Mouse (Mus musculus) hindbrain, embryonic 11.5 days (tissue): ENCODE data around the gene Sos2. TPM values are rescaled to one million over a fixed set of nuclear protein-coding genes. Genes with fewer than 3 reads are reported as not detected.

Experiments
- ATAC-seq: fragments of 200-750 bp; cut with Nextera tagmentation; 2 replicates; pipeline ENCODE4 v1.8.0; 2017; ENCODE audit warnings: mild to moderate bottlenecking, moderate TSS enrichment, moderate library complexity; ENCODE audit not compliant: low FRiP score
- DNase-seq: peaks from one replicate; pipeline ENCODE4 v3.0.0-alpha.2; 2015; ENCODE audit warnings: low spot score
- H3K27ac ChIP-seq: fragments of 300-500 bp; sonication (generic); 2 replicates; pipeline ENCODE4 v1.5.1; 2014; ENCODE audit warnings: mild to moderate bottlenecking, low read depth, low read length
- H3K27me3 ChIP-seq: fragments of 300-500 bp; sonication (generic); 2 replicates; pipeline ENCODE4 v1.6.1; 2014; ENCODE audit warnings: mild to moderate bottlenecking, low read length, moderate library complexity, mixed read lengths; ENCODE audit not compliant: control insufficient read depth, insufficient read depth
- H3K36me3 ChIP-seq: fragments of 300-500 bp; sonication (generic); 2 replicates; pipeline ENCODE4 v1.6.1; 2014; ENCODE audit warnings: mild to moderate bottlenecking, low read length, moderate library complexity, mixed read lengths; ENCODE audit not compliant: control insufficient read depth, insufficient read depth
- H3K4me1 ChIP-seq: fragments of 300-500 bp; sonication (generic); replicated peaks from 2 replicates; pipeline ENCODE4 v1.6.1; 2014; ENCODE audit warnings: low read length, mixed read lengths; ENCODE audit not compliant: control insufficient read depth, insufficient read depth
- H3K4me2 ChIP-seq: fragments of 300-500 bp; sonication (generic); replicated peaks from 2 replicates; pipeline ENCODE4 v1.6.1; 2014; ENCODE audit warnings: mild to moderate bottlenecking, low read depth, low read length
- H3K4me3 ChIP-seq: fragments of 300-500 bp; sonication (generic); 2 replicates; pipeline ENCODE4 v1.5.1; 2014; ENCODE audit warnings: low read depth, low read length
- H3K9ac ChIP-seq: fragments of 300-500 bp; sonication (generic); 2 replicates; pipeline ENCODE4 v1.6.1; 2014; ENCODE audit warnings: low read depth, low read length
- H3K9me3 ChIP-seq: fragments of 300-500 bp; sonication (generic); 2 replicates; pipeline ENCODE4 v1.6.1; 2016; ENCODE audit warnings: low read length; ENCODE audit not compliant: control insufficient read depth
- WGBS: fragments of 180-500 bp; shearing (Covaris S2); extraction: QIAGEN DNeasy Blood & Tissue Kit; methylation state at CpG from one replicate; pipeline ENCODE4 v1.1.7; 2014; 5-methylcytosine and 5-hydroxymethylcytosine counted together
- polyA plus RNA-seq: library from polyadenylated mRNA; unstranded; fragments of >200 nt; fragmentation: Nextera tagmentation; extraction: Ambion mirVana; gene quantifications from 2 replicates; pipeline ENCODE4 v1.2.1, GENCODE M21; 2014

The Sos2 gene
- 11.4 and 17.9 TPM in 2 replicates for polyA plus RNA-seq

GRCm38 (mm10) chr12:69681566-69682061 is at the start of gene Sos2:
TSS of gene Sos2 (minus strand) at chr12:69681852.
- peak within 1 kb of the TSS; percentile 96 for H3K9ac ChIP-seq
- no peaks in the 10 kb centered on the region for H3K36me3 ChIP-seq
- H3K4me3 ChIP-seq = peak within 1 kb of the TSS; percentile 65
- H3K9me3 ChIP-seq = no peaks in the 10 kb centered on the region
- DNase-seq = no peak
- H3K27me3 ChIP-seq = no peaks in the 10 kb centered on the region
- WGBS = 0% methylated on average over 49 of the region's 85 CpGs
- 0 out of 2 replicates have a peak, but pooled peaks cover 3% of the 10 kb centered on the region for H3K4me1 ChIP-seq
- peak within 1 kb of the TSS; percentile 97 for H3K27ac ChIP-seq
- peak; percentile 87 for ATAC-seq
- peak within 1 kb of the TSS; percentile 46 for H3K4me2 ChIP-seq

DNA sequence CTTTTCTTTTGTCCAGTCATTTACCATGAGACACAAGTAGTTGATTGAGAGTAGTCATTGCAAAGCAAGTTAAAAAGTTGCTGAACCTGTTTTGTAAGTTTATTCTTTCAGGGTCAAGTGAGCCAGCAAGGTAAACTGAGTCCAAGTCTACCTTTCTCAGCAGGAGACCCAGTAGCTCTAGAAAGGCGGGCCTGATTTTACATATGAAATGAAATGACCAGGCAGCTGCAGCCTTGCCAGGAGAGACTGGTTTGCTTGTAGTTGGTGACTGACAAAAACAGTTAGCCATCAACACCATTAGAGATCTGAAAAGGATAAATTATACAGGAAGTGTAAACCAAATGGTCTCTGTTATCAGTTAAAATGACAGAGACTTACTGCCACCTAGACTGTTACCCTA is 48.7 kb upstream of the Sos2 start:
- H3K27ac ChIP-seq = no peak overlapping the region
- H3K4me1 ChIP-seq = no peaks in the 10 kb centered on the region
- no peaks in the 10 kb centered on the region for H3K27me3 ChIP-seq
- ATAC-seq (no peak), DNase-seq (no peak)
- no peak overlapping the region for H3K9ac ChIP-seq
- 70% methylated on average over 1 of the region's 1 CpGs for WGBS
- no peak overlapping the region for H3K4me3 ChIP-seq
- no peaks in the 10 kb centered on the region for H3K36me3 ChIP-seq
- no peak overlapping the region for H3K4me2 ChIP-seq
- H3K9me3 ChIP-seq = no peaks in the 10 kb centered on the region

GRCm38 (mm10) chr12:69729246-69729645 is 47.6 kb upstream of the Sos2 start:
- Histone ChIP-seq H3K4me2 (no peak overlapping the region), H3K4me3 (no peak overlapping the region), H3K27ac (no peak overlapping the region), H3K9me3 (no peaks in the 10 kb centered on the region), H3K4me1 (no peaks in the 10 kb centered on the region), H3K9ac (no peak overlapping the region), H3K36me3 (no peaks in the 10 kb centered on the region), H3K27me3 (no peaks in the 10 kb centered on the region)
- ATAC-seq (no peak), DNase-seq (no peak)
- WGBS = 92% methylated on average over 1 of the region's 1 CpGs

DNA sequence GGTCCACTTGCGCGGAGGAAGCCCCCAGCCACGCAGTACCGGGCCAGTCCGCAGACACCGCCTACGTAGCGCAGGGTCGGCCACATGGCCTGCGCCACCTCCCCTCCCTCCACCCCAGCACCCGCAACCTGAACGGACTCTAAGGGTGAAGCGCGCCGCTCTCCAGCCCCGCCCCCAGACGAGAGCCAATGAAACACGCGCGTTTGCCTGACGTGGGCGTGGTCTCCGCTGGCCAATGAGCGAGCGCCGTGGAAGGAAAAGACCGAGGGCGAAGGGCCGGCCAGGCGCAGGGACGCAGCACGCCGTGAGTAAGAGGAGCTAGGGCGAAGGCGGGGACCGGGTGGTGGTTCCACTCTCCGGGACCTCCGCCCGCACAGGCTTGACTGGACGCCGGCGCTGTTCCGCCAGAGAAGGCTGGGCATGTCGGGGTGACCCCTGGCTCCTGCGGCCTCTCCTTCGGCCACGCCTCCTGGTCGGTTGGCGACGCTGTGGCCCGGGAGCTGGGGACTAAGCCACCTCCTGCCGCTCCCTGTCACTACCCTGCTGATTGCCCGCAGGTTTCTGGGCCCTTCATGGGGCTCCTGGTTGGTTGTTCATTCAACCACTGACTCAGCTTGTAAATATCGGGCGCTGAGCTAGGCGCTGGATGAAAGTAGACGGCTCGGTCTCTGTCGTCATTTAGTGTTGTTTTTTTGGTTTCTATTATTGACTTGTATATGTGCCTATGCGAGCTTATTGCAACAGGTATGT is 43.2 kb upstream of the Sos2 start, which contains the start of the genes L2hgdh and Atp5s:
Gene L2hgdh, minus strand, starts transcription at position 163 of the 750 bp plus-strand sequence.
Gene Atp5s, plus strand, starts transcription at position 240 of the 750 bp plus-strand sequence.
- Histone ChIP-seq H3K27me3 (no peaks in the 10 kb centered on the region), H3K4me3 (peak within 1 kb of the TSS; percentile 73), H3K27ac (peak within 1 kb of the TSS; percentile 80), H3K4me1 (0 out of 2 replicates have a peak, but pooled peaks cover 2% of the 10 kb centered on the region), H3K36me3 (no peaks in the 10 kb centered on the region), H3K9ac (peak within 1 kb of the TSS; percentile 74), H3K4me2 (peak within 1 kb of the TSS; percentile 75), H3K9me3 (no peaks in the 10 kb centered on the region)
- peak; percentile 98 for ATAC-seq
- peak; percentile 97 for DNase-seq
- under 1% methylated on average over 55 of the region's 60 CpGs for WGBS

DNA sequence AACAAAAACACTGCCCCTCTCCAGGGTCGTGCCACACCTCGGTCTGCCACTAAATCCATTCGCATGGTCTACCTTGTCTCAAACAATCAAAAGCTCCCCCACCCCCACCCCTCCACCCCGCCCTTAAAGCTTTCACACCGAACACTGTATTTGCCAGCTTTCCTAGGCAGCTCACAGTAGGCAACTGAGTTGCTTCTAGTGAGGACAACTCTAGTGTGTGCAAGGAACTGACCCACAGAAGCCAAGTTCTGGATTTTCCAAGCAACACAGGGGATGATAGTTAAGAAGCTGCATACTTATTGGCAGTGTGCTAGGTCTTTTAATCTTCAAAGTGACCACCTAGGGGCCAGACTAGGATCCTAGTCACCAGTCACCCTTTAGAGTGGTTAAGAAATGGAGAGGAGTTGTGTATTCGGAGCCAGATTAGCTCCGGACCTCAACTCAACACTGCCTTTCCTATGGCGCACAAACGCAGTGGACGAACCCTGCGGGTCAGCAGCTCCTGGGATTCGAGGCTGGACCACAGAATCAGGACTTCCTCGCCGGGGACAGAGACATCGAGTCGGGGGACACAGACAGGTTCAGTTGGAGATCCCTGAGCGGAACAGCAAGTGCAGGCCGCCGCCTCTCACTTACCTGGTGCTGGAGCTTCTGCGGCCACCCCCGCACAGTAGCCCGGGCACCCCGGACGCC is 42.5 kb upstream of the Sos2 start:
- H3K4me3 ChIP-seq = peak overlapping the region; percentile 73
- 3% methylated on average over 24 of the region's 24 CpGs for WGBS
- H3K4me2 ChIP-seq = peak overlapping the region; percentile 75
- no peaks in the 10 kb centered on the region for H3K9me3 ChIP-seq
- H3K27me3 ChIP-seq = no peaks in the 10 kb centered on the region
- H3K9ac ChIP-seq = peak overlapping the region; percentile 60
- no peaks in the 10 kb centered on the region for H3K36me3 ChIP-seq
- H3K4me1 ChIP-seq = 0 out of 2 replicates have a peak, but pooled peaks cover 2% of the 10 kb centered on the region
- H3K27ac ChIP-seq = no peak overlapping the region
- DNase-seq = no peak
- no peak for ATAC-seq

DNA sequence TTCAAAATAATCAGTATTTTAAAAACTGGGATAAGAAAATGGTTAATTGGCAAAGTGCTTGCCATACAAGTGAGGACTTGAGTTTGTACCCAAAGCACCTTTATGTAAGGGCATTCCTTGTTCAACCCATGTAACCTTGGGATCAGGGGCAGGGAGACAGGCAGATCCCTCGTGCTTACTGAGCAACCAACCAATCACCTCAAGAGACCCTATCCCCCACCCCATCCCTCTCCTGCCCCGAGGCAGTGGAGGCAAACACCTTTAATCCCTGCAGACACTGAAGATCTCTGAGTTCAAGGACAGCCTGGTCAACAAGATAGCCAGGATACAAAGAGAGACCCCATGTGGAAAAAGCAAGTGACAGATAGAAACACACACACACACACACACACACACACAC is 41.7 kb upstream of the Sos2 start:
- Histone ChIP-seq H3K4me3 (no peak overlapping the region), H3K27ac (no peak overlapping the region), H3K27me3 (no peaks in the 10 kb centered on the region), H3K9ac (no peak overlapping the region), H3K4me2 (0 out of 2 replicates have a peak overlapping the region, but pooled peaks have one; percentile 75), H3K36me3 (no peaks in the 10 kb centered on the region), H3K4me1 (0 out of 2 replicates have a peak, but pooled peaks cover 2% of the 10 kb centered on the region), H3K9me3 (no peaks in the 10 kb centered on the region)
- 75% methylated on average over 2 of the region's 2 CpGs for WGBS
- DNase-seq = no peak
- ATAC-seq = no peak

GRCm38 (mm10) chr12:69722857-69723256 is 41.2 kb upstream of the Sos2 start:
- no peaks in the 10 kb centered on the region for H3K9me3 ChIP-seq
- DNase-seq (no peak), ATAC-seq (no peak)
- H3K9ac ChIP-seq = no peak overlapping the region
- H3K36me3 ChIP-seq = 0 out of 2 replicates have a peak, but pooled peaks cover 2% of the 10 kb centered on the region
- WGBS = 87% methylated on average over 3 of the region's 3 CpGs
- H3K27ac ChIP-seq = no peak overlapping the region
- 0 out of 2 replicates have a peak, but pooled peaks cover 2% of the 10 kb centered on the region for H3K4me1 ChIP-seq
- no peak overlapping the region for H3K4me2 ChIP-seq
- no peak overlapping the region for H3K4me3 ChIP-seq
- H3K27me3 ChIP-seq = no peaks in the 10 kb centered on the region

GRCm38 (mm10) chr12:69713628-69714027 is 32.0 kb upstream of the Sos2 start:
- Histone ChIP-seq H3K4me2 (no peak overlapping the region), H3K4me1 (no peaks in the 10 kb centered on the region), H3K36me3 (0 out of 2 replicates have a peak, but pooled peaks cover 2% of the 10 kb centered on the region), H3K9ac (no peak overlapping the region), H3K27ac (no peak overlapping the region), H3K9me3 (no peaks in the 10 kb centered on the region), H3K27me3 (no peaks in the 10 kb centered on the region), H3K4me3 (no peak overlapping the region)
- no peak for DNase-seq
- ATAC-seq = no peak
